Mouse (Mus musculus): ENCODE data around the gene Mrpl33. TPM values are rescaled to one million over a fixed set of nuclear protein-coding genes. Genes with fewer than 3 reads are reported as not detected.

Mrpl33 gene
- polyA plus RNA-seq, 1 experiment = 464 TPM

DNA sequence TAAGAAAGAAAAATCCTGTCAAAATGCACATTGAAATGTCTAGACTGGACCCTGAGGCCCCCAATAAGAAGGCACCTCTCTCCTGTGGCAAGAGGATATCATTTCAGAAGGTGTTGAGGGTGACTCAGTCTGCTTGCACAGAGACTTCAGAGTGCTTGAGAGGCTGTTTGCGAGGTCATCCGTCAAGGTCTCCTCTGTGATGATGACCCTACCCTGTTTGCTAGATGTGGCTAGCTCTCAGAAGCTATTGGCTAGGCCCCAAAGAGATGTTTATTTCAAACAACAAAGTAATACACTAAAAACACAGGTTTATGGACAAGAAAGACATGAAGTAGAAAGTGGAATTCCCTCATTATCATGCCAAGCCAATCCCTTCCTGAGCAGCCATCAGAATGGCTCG lies 45.6 kb downstream of the Mrpl33 start:
- no peaks in the 10 kb centered on the region for H3K4me1 ChIP-seq (ENCODE audit: control insufficient read depth, insufficient read depth, insufficient read length, low read length)
- no peak overlapping the region for H3K4me3 ChIP-seq (ENCODE audit: insufficient read depth, low read depth, low read length)
- no peak overlapping the region for H3K27ac ChIP-seq (replicated peaks; ENCODE audit: low read depth, low read length)

- H3K4me3 ChIP-seq (ENCODE audit: insufficient read depth, low read depth, low read length) = no peak overlapping the region
- no peaks in the 10 kb centered on the region for H3K4me1 ChIP-seq (ENCODE audit: control insufficient read depth, insufficient read depth, insufficient read length, low read length)
- no peak overlapping the region for H3K27ac ChIP-seq (replicated peaks; ENCODE audit: low read depth, low read length)
These were observed 47.5 kb downstream of the Mrpl33 start for GRCm38 (mm10) chr5:31644272-31644671.

GRCm38 (mm10) chr5:31644847-31645246 lies 48.1 kb downstream of the Mrpl33 start:
- Histone ChIP-seq H3K4me3 (ENCODE audit: insufficient read depth, low read depth, low read length) (no peak overlapping the region), H3K4me1 (ENCODE audit: control insufficient read depth, insufficient read depth, insufficient read length, low read length) (no peaks in the 10 kb centered on the region), H3K27ac (replicated peaks; ENCODE audit: low read depth, low read length) (no peak overlapping the region)

- no peak overlapping the region for H3K27ac ChIP-seq (replicated peaks; ENCODE audit: low read depth, low read length)
These were observed 49.1 kb downstream of the Mrpl33 start for GRCm38 (mm10) chr5:31645798-31646197.

DNA sequence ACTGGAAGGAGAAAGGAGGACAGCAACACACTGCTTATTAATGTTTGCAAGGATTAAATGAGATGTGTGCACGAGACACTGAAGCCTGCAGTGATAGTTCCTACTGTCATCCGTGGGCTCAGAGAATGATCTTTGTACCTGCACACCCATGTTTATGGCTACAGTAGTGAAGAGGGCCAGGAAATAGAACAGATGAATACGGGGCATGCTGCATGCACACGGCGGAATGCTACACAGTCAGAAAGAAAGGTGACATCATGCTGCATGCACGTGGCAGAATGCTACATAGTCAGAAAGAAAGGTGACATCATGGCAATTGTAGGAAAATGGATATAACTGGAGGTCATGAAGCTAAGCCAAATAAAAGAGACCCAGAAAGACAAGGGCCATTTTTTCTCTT lies 49.8 kb downstream of the Mrpl33 start:
- H3K4me3 ChIP-seq (ENCODE audit: insufficient read depth, low read depth, low read length) = no peak overlapping the region

More at GRCm38 (mm10) chr5:31645798-31646197, 49.1 kb downstream of the Mrpl33 start:
- Histone ChIP-seq H3K4me1 (ENCODE audit: control insufficient read depth, insufficient read depth, insufficient read length, low read length) (no peaks in the 10 kb centered on the region), H3K4me3 (ENCODE audit: insufficient read depth, low read depth, low read length) (no peak overlapping the region)

DNA sequence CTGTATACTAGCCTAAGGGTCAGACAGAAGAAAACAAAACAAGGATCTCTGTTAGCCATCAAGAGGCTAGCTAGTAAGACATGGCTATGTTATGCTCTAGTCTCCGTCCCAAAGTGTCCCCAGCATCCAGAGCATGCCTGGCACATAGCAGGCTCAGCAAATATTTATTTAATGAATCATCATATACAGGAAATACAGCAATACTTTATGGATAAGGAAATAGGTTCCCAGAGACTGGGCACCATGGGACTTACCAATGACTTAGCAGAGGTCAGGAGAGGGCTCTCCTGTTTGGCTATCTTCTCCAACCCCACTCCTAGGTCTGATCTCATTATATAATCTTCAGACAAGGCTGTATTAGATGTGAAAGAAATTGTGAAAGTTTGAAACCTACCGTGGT lies 50.6 kb downstream of the Mrpl33 start:
- no peak overlapping the region for H3K27ac ChIP-seq (replicated peaks; ENCODE audit: low read depth, low read length)
- H3K4me1 ChIP-seq (ENCODE audit: control insufficient read depth, insufficient read depth, insufficient read length, low read length) = no peaks in the 10 kb centered on the region
- H3K4me3 ChIP-seq (ENCODE audit: insufficient read depth, low read depth, low read length) = no peak overlapping the region

More for the DNA sequence above, 49.8 kb downstream of the Mrpl33 start:
- Histone ChIP-seq H3K4me1 (ENCODE audit: control insufficient read depth, insufficient read depth, insufficient read length, low read length) (no peaks in the 10 kb centered on the region), H3K27ac (replicated peaks; ENCODE audit: low read depth, low read length) (no peak overlapping the region)

DNA sequence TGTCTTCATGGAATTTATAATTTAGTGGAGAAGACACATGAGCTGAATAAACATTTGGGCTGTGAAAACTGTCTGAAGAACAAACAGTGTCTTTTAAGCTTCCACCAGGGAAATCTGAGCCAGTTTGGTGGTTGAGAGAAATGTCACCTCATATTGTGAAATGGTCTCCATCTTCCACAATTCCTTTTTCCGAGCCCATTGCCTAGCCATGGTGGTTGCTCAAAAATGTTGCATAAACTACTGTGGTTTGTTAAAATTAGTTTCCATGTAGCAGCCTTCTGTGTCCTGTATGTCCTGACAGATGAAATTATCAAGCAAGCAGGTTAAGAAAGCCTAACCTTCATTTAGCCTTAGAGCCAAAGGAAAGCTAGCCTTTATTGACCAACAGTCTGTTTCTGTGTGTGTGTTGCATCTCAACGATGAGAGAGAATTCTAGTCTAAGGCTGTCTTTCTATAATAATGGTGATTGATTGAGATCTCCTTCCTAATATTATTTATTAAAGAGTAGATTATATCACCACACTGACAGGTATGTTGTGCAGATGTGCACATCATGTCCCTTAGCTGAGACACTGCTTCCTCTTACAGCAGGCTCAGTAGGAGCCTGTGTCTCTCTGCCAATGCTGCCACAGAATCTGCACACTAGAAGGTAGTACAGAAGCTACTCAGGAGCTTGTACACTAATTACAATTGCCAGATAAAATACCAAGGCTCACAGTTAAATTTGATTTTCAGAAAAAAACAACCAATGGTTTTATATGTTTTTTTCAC lies 54.0 kb downstream of the Mrpl33 start:
- Histone ChIP-seq H3K27ac (replicated peaks; ENCODE audit: low read depth, low read length) (no peak overlapping the region), H3K4me1 (ENCODE audit: control insufficient read depth, insufficient read depth, insufficient read length, low read length) (no peaks in the 10 kb centered on the region), H3K4me3 (ENCODE audit: insufficient read depth, low read depth, low read length) (no peak overlapping the region)

GRCm38 (mm10) chr5:31655688-31656190 lies 59.0 kb downstream of the Mrpl33 start:
- H3K4me1 ChIP-seq (ENCODE audit: control insufficient read depth, insufficient read depth, insufficient read length, low read length) = no peaks in the 10 kb centered on the region
- H3K4me3 ChIP-seq (ENCODE audit: insufficient read depth, low read depth, low read length) = no peak overlapping the region
- no peak overlapping the region for H3K27ac ChIP-seq (replicated peaks; ENCODE audit: low read depth, low read length)

DNA sequence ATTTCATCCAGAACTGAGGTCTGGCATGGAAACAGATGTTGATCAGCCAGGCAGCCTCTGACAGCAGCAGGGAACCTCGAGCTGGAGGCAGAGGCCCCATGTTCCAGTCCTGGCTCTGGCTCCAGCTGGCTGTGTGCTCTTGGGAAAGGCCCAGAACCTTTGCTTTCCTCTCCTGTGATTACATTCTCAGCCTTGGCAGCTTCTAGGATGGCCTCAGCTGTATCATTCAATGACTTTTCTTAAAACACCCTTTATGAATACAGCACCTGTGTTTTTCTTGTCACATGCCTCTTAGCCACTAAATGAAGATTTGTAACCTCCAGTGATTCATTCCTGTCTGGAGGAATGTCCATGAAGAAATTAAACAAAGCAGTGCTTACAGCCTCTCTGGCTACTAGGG lies 69.4 kb downstream of the Mrpl33 start:
- H3K27ac ChIP-seq (replicated peaks; ENCODE audit: low read depth, low read length) = no peak overlapping the region
- no peaks in the 10 kb centered on the region for H3K4me1 ChIP-seq (ENCODE audit: control insufficient read depth, insufficient read depth, insufficient read length, low read length)
- no peak overlapping the region for H3K4me3 ChIP-seq (ENCODE audit: insufficient read depth, low read depth, low read length)

GRCm38 (mm10) chr5:31668325-31668968 lies 71.7 kb downstream of the Mrpl33 start:
- H3K4me1 ChIP-seq (ENCODE audit: control insufficient read depth, insufficient read depth, insufficient read length, low read length) = no peaks in the 10 kb centered on the region
- no peak overlapping the region for H3K27ac ChIP-seq (replicated peaks; ENCODE audit: low read depth, low read length)
- no peak overlapping the region for H3K4me3 ChIP-seq (ENCODE audit: insufficient read depth, low read depth, low read length)

DNA sequence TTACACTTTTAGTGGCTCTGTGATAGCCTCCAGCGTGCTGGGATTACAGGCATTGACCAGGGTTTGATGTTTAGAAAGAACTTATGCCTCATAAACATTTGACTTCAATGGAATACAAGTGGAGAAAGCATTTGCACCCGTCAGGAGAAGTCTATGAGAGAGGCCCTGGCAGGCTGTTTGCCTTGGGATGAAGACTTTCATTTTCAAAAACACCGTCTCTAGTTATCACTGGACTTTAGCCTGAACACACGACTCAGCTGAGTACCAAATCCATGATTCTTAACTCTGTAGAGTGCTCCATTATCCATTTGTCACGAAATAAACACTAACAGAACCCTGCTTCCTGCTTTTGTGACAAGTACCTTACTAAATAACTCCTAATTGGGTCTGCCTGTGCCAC lies 73.2 kb downstream of the Mrpl33 start:
- no peak overlapping the region for H3K27ac ChIP-seq (replicated peaks; ENCODE audit: low read depth, low read length)
- H3K4me3 ChIP-seq (ENCODE audit: insufficient read depth, low read depth, low read length) = no peak overlapping the region
- H3K4me1 ChIP-seq (ENCODE audit: control insufficient read depth, insufficient read depth, insufficient read length, low read length) = no peaks in the 10 kb centered on the region

GRCm38 (mm10) chr5:31671137-31671536 lies 74.4 kb downstream of the Mrpl33 start:
- H3K4me1 ChIP-seq (ENCODE audit: control insufficient read depth, insufficient read depth, insufficient read length, low read length) = no peaks in the 10 kb centered on the region
- H3K27ac ChIP-seq (replicated peaks; ENCODE audit: low read depth, low read length) = no peak overlapping the region
- H3K4me3 ChIP-seq (ENCODE audit: insufficient read depth, low read depth, low read length) = no peak overlapping the region

GRCm38 (mm10) chr5:31673431-31673830 lies 76.7 kb downstream of the Mrpl33 start:
- Histone ChIP-seq H3K27ac (replicated peaks; ENCODE audit: low read depth, low read length) (no peak overlapping the region), H3K4me3 (ENCODE audit: insufficient read depth, low read depth, low read length) (no peak overlapping the region), H3K4me1 (ENCODE audit: control insufficient read depth, insufficient read depth, insufficient read length, low read length) (no peaks in the 10 kb centered on the region)

GRCm38 (mm10) chr5:31678000-31678399 lies 81.3 kb downstream of the Mrpl33 start:
- Histone ChIP-seq H3K4me3 (ENCODE audit: insufficient read depth, low read depth, low read length) (no peak overlapping the region), H3K4me1 (ENCODE audit: control insufficient read depth, insufficient read depth, insufficient read length, low read length) (no peaks in the 10 kb centered on the region), H3K27ac (replicated peaks; ENCODE audit: low read depth, low read length) (no peak overlapping the region)

DNA sequence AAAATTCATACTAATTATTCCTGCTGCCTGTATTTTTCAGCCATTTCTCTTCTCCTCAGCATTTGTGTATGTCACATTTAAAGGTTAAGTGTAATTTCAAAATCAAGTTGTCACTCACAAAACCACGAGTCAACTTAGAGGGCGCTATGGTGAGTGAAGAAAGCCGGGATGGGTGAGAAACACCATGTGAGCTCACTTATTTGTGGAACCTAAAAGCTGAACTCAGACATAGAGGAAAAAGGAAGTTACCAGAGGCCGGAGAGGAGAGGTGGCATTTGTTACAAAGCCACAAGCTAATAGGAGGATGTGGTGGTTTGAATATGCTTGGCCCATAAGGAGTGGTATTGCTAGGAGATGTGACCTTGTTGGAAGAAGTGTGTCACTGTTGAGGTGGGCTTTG lies 83.4 kb downstream of the Mrpl33 start:
- no peaks in the 10 kb centered on the region for H3K4me1 ChIP-seq (ENCODE audit: control insufficient read depth, insufficient read depth, insufficient read length, low read length)
- no peak overlapping the region for H3K4me3 ChIP-seq (ENCODE audit: insufficient read depth, low read depth, low read length)
- no peak overlapping the region for H3K27ac ChIP-seq (replicated peaks; ENCODE audit: low read depth, low read length)

- Histone ChIP-seq H3K4me3 (ENCODE audit: insufficient read depth, low read depth, low read length) (no peak overlapping the region), H3K27ac (replicated peaks; ENCODE audit: low read depth, low read length) (no peak overlapping the region), H3K4me1 (ENCODE audit: control insufficient read depth, insufficient read depth, insufficient read length, low read length) (no peaks in the 10 kb centered on the region)
These were observed 85.6 kb downstream of the Mrpl33 start for GRCm38 (mm10) chr5:31682305-31682704.

Measured in brown adipose tissue, adult 24 weeks (tissue).